8 mouse cellular contexts compared by ENCODE assay signal in genomic region chr7:138734254-138734653, GRCm38 (mm10).
DNase-seq lines count a peak whose midpoint lies in the region; ATAC-seq lines count a peak whose summit lies in the region.

No protein-coding gene starts in this region.

- ATAC-seq in hindbrain, embryonic 12.5 days (ENCODE audit: low FRiP score): no peak
- 0 out of 2 replicates have a peak, but pooled peaks have one; percentile 35 for ATAC-seq in megakaryocyte, adult 5-6 weeks (ENCODE audit: poor library complexity, severe bottlenecking)
- ATAC-seq in intestine, embryonic 16.5 days: no peak

- DNase-seq in hindbrain, embryonic 10.5 days (ENCODE audit: low spot score): peak; percentile 56
- peak; percentile 8 for DNase-seq in urinary bladder, postnatal 25 days (ENCODE audit: low spot score)
- DNase-seq in urinary bladder, adult 2 months (ENCODE audit: low spot score): no peak
- peak; percentile 26 to 51 for DNase-seq in cerebellum, postnatal 25 days
- DNase-seq in kidney, postnatal 36 days: peak; percentile 18 to 75

- H3K27me3 ChIP-seq in hindbrain, embryonic 10.5 days (ENCODE audit: insufficient read depth, poor library complexity, severe bottlenecking): no peaks in the 10 kb centered on the region
- no peaks in the 10 kb centered on the region for H3K27me3 ChIP-seq in hindbrain, embryonic 12.5 days
- no peaks in the 10 kb centered on the region for H3K27me3 ChIP-seq in intestine, embryonic 16.5 days (replicated peaks; ENCODE audit: control insufficient read depth, insufficient read depth, low read length)

- no peaks in the 10 kb centered on the region for H3K4me1 ChIP-seq in hindbrain, embryonic 10.5 days (replicated peaks)
- H3K4me1 ChIP-seq in hindbrain, embryonic 12.5 days: no peaks in the 10 kb centered on the region
- H3K4me1 ChIP-seq in intestine, embryonic 16.5 days (ENCODE audit: control insufficient read depth, insufficient read depth, low read length): no peaks in the 10 kb centered on the region

- WGBS in hindbrain, embryonic 10.5 days: 33% methylated on average over 4 of the region's 4 CpGs
- WGBS in hindbrain, embryonic 12.5 days: 33% methylated on average over 4 of the region's 4 CpGs
- 22% methylated on average over 4 of the region's 4 CpGs for WGBS in intestine, embryonic 16.5 days

- H3K4me2 ChIP-seq in hindbrain, embryonic 12.5 days (replicated peaks): no peak overlapping the region
- no peak overlapping the region for H3K4me2 ChIP-seq in intestine, embryonic 16.5 days (ENCODE audit: low read depth, low read length)

- no peak overlapping the region for H3K4me3 ChIP-seq in hindbrain, embryonic 10.5 days
- H3K4me3 ChIP-seq in hindbrain, embryonic 12.5 days: no peak overlapping the region
- H3K4me3 ChIP-seq in intestine, embryonic 16.5 days (ENCODE audit: low read length): no peak overlapping the region

- no peaks in the 10 kb centered on the region for H3K9me3 ChIP-seq in hindbrain, embryonic 10.5 days
- H3K9me3 ChIP-seq in hindbrain, embryonic 12.5 days (replicated peaks): no peaks in the 10 kb centered on the region
- H3K9me3 ChIP-seq in intestine, embryonic 16.5 days (ENCODE audit: control insufficient read depth, low read length): no peaks in the 10 kb centered on the region

- H3K36me3 ChIP-seq in hindbrain, embryonic 10.5 days: no peaks in the 10 kb centered on the region
- no peaks in the 10 kb centered on the region for H3K36me3 ChIP-seq in hindbrain, embryonic 12.5 days
- no peaks in the 10 kb centered on the region for H3K36me3 ChIP-seq in intestine, embryonic 16.5 days (ENCODE audit: control insufficient read depth, insufficient read depth, low read length)

- no peak overlapping the region for H3K27ac ChIP-seq in hindbrain, embryonic 10.5 days
- H3K27ac ChIP-seq in hindbrain, embryonic 12.5 days: no peak overlapping the region
- H3K27ac ChIP-seq in intestine, embryonic 16.5 days (ENCODE audit: low read length): no peak overlapping the region

- H3K9ac ChIP-seq in hindbrain, embryonic 12.5 days: no peak overlapping the region
- no peak overlapping the region for H3K9ac ChIP-seq in intestine, embryonic 16.5 days (ENCODE audit: low read depth, low read length)
